Mouse (Mus musculus) limb, embryonic 14.5 days (tissue): ENCODE data around the gene Vmn1r1. TPM values are rescaled to one million over a fixed set of nuclear protein-coding genes. Genes with fewer than 3 reads are reported as not detected.

Experiments
- ATAC-seq: fragments of 200-750 bp; cut with Nextera tagmentation; 2 replicates; pipeline ENCODE4 v1.8.0; 2017; ENCODE audit warnings: low read depth, moderate number of reproducible peaks, moderate TSS enrichment; ENCODE audit not compliant: low FRiP score
- DNase-seq: peaks from one replicate; pipeline ENCODE4 v3.0.0-alpha.2; 2015; ENCODE audit warnings: low spot score
- H3K27ac ChIP-seq: fragments of 300-500 bp; sonication (generic); replicated peaks from 2 replicates; pipeline ENCODE4 v1.5.1; 2014; ENCODE audit warnings: low read depth, mild to moderate bottlenecking, low read length, moderate library complexity, mixed read lengths
- H3K27me3 ChIP-seq: fragments of 300-500 bp; sonication (generic); 2 replicates; pipeline ENCODE4 v1.6.1; 2014; ENCODE audit warnings: low read length, mixed read lengths; ENCODE audit not compliant: control insufficient read depth, insufficient read depth
- H3K36me3 ChIP-seq: fragments of 300-500 bp; sonication (generic); 2 replicates; pipeline ENCODE4 v1.6.1; 2014; ENCODE audit warnings: mild to moderate bottlenecking, low read length, moderate library complexity, mixed read lengths; ENCODE audit not compliant: control insufficient read depth, insufficient read depth
- H3K4me1 ChIP-seq: fragments of 300-500 bp; sonication (generic); 2 replicates; pipeline ENCODE4 v1.6.1; 2014; ENCODE audit warnings: antibody characterized with exemption, low read length, mixed read lengths; ENCODE audit not compliant: control insufficient read depth, insufficient read depth
- H3K4me2 ChIP-seq: fragments of 300-500 bp; sonication (generic); replicated peaks from 2 replicates; pipeline ENCODE4 v1.6.1; 2014; ENCODE audit warnings: low read depth, mild to moderate bottlenecking, low read length, moderate library complexity; ENCODE audit not compliant: severe bottlenecking
- H3K4me3 ChIP-seq: fragments of 300-500 bp; sonication (generic); replicated peaks from 2 replicates; pipeline ENCODE4 v1.5.1; 2014; ENCODE audit warnings: low read length
- H3K9ac ChIP-seq: fragments of 300-500 bp; sonication (generic); 2 replicates; pipeline ENCODE4 v1.6.1; 2014; ENCODE audit warnings: mild to moderate bottlenecking, low read depth, low read length, moderate library complexity; ENCODE audit not compliant: severe bottlenecking
- H3K9me3 ChIP-seq: fragments of 300-500 bp; sonication (generic); 2 replicates; pipeline ENCODE4 v1.6.1; 2016; ENCODE audit warnings: low read length; ENCODE audit not compliant: control insufficient read depth
- POLR2A ChIP-seq: fragments of 200-500 bp; IDR thresholded peaks from 2 replicates; pipeline ENCODE4 v1.8.0; 2012; ENCODE audit warnings: inconsistent platforms, mild to moderate bottlenecking, moderate library complexity, borderline replicate concordance; ENCODE audit not compliant: insufficient read depth, insufficient read length; ENCODE audit errors: extremely low read depth
- WGBS: fragments of 180-500 bp; shearing (Covaris S2); extraction: QIAGEN DNeasy Blood & Tissue Kit; methylation state at CpG from one replicate; pipeline ENCODE4 v1.1.7; 2014; 5-methylcytosine and 5-hydroxymethylcytosine counted together
- polyA plus RNA-seq, 2 experiments: library from polyadenylated mRNA; depleted of rRNA in 1 of 2; stranded (reverse) in 1 of 2; unstranded in 1 of 2; fragments of >200 nt; fragmentation: Nextera tagmentation in 1 of 2; extraction: Ambion mirVana in 1 of 2; gene quantifications; 2 replicates each; pipeline versions ENCODE4 v1.2.1 to v1.2.3; 2012 to 2014

Vmn1r1 gene
- polyA plus RNA-seq, 2 experiments = 0.03 TPM; not detected in 1

DNA sequence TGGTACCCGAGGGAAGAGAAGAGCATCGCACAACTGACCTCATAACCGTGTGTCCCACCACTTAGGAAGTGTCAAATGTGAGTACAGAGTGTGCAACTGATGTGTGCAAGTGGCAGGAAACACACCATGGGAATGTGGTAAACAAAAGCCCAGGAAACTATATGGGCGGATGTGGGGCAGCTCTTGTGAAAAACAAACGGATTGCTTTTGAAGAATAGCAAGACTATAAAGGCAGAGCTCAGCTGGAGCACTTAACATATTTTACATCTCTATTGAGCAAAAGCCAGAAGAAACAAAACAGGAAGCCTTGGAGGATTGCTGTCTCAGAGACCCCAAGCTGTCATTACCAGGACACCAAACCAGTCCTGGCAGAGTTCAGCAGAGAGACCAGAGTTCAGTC, 1.3 kb downstream of the Vmn1r1 start:
- Histone ChIP-seq H3K27ac (no peak overlapping the region), H3K4me2 (no peak overlapping the region), H3K4me3 (no peak overlapping the region), H3K9ac (no peak overlapping the region), H3K27me3 (no peaks in the 10 kb centered on the region), H3K36me3 (no peaks in the 10 kb centered on the region), H3K4me1 (no peaks in the 10 kb centered on the region), H3K9me3 (no peaks in the 10 kb centered on the region)
- DNase-seq (no peak), ATAC-seq (no peak)
- no peak for TF ChIP-seq POLR2A
- 55% methylated on average over 5 of the region's 5 CpGs for WGBS

DNA sequence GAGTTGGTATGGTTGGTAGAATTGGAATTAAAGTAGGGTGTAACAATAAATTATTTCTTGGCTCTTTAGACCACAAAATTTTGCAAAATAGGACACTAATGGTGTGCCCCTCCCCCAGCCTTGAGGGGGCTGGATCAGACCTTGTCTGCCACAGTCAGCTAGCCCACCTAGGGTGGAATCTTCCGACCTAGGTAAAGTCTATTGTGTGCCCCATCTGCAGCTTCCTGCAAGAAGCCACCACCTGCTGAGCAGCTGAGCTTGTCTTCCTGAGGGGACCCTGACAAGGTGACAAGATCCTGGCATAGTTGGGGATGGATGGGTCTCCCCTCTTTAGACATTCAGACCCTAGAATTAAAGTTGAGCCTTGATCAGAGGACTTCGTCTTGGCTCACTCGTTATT, 4.7 kb downstream of the Vmn1r1 start:
- Histone ChIP-seq H3K4me3 (no peak overlapping the region), H3K4me2 (no peak overlapping the region), H3K9me3 (no peaks in the 10 kb centered on the region), H3K9ac (no peak overlapping the region), H3K27me3 (no peaks in the 10 kb centered on the region), H3K27ac (no peak overlapping the region), H3K4me1 (no peaks in the 10 kb centered on the region), H3K36me3 (no peaks in the 10 kb centered on the region)
- no peak for TF ChIP-seq POLR2A
- no peak for DNase-seq
- no peak for ATAC-seq
- 90% methylated on average over 3 of the region's 3 CpGs for WGBS

DNA sequence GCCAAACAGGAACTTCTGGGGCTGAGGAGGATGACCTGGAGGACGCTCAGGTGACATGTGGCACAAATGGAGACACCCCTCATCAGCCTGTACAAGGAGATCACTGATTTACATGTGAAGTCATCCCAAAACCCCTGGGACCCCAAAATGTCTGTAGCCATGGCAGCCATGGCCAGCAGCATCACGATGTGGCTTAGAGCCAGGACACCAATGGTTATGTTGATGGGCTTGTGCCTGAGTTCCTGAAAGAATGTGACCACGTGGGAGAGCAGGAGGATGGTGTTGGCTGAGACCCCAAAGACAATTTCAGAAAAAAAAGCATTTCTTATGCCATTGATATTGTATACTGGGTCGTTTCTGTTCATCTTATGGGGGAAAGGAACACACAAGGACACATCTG, 6.6 kb downstream of the Vmn1r1 start:
- Histone ChIP-seq H3K36me3 (no peaks in the 10 kb centered on the region), H3K4me2 (no peak overlapping the region), H3K4me1 (no peaks in the 10 kb centered on the region), H3K9ac (no peak overlapping the region), H3K27ac (no peak overlapping the region), H3K4me3 (no peak overlapping the region), H3K9me3 (no peaks in the 10 kb centered on the region), H3K27me3 (no peaks in the 10 kb centered on the region)
- ATAC-seq (no peak), DNase-seq (no peak)
- TF ChIP-seq POLR2A = no peak
- WGBS = 64% methylated on average over 4 of the region's 4 CpGs

DNA sequence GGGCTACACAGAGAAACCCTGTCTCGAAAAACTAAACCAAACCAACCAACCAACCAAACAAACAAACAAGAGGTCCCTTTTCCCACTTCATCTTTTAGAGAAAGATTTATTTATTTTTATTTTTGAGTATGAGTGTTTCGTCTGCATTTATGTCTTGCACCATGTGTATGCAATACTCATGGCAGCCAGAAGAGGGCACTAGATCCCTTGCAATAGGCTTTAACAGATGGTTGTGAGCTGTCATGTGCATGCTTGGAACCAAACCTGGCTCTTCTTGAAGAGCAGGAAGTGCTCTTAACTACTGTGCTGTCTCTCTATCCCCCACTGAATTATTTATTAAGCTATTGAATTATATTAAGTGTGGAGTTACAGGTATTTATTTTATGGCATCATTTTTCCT, 14.3 kb downstream of the Vmn1r1 start:
- H3K9me3 ChIP-seq = no peaks in the 10 kb centered on the region
- DNase-seq (no peak), ATAC-seq (no peak)
- no peaks in the 10 kb centered on the region for H3K4me1 ChIP-seq
- no peak for TF ChIP-seq POLR2A
- no peaks in the 10 kb centered on the region for H3K27me3 ChIP-seq
- WGBS = 96% methylated on average over 2 of the region's 2 CpGs
- no peak overlapping the region for H3K27ac ChIP-seq
- no peak overlapping the region for H3K4me2 ChIP-seq
- H3K9ac ChIP-seq = no peak overlapping the region
- no peak overlapping the region for H3K4me3 ChIP-seq
- H3K36me3 ChIP-seq = no peaks in the 10 kb centered on the region

DNA sequence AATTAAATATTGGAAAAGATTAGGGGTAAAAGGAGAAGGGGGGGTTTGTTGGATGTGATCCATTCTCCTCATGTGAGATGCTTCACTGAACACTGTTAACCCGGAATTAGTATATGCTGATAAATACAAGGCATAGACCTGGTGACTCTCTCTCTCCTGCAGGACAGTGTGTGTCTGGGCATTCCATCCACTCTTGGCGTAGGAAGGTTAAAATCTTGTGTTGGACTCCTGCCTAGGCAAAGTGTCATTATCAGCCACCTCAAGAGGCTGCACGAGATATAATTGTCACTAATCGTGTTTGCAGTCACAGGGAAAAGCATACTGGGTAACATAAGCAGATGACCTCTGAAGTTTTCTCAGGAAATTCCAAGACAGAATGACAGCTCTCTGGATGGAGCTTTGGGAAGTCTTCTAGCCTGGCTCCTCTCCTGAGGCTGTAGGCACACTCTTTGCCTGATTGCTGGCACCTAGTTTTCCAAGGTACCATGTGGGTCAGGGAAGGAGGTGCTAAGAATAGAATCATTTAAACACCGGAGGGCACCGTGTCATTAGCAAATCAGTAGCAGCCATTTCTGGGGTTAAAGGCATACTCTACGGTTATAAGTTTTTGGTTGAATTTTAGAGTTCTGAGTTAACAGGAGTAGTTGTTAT, 15.3 kb downstream of the Vmn1r1 start:
- TF ChIP-seq POLR2A = no peak
- no peak overlapping the region for H3K4me3 ChIP-seq
- no peaks in the 10 kb centered on the region for H3K27me3 ChIP-seq
- H3K9me3 ChIP-seq = no peaks in the 10 kb centered on the region
- no peaks in the 10 kb centered on the region for H3K4me1 ChIP-seq
- no peak overlapping the region for H3K4me2 ChIP-seq
- ATAC-seq = no peak
- H3K27ac ChIP-seq = no peak overlapping the region
- 72% methylated on average over 7 of the region's 7 CpGs for WGBS
- DNase-seq = no peak
- H3K36me3 ChIP-seq = no peaks in the 10 kb centered on the region
- H3K9ac ChIP-seq = no peak overlapping the region
